Mouse (Mus musculus) heart, embryonic 13.5 days (tissue): ENCODE measurements around the gene Ndufa8. TPM values are rescaled to one million over a fixed set of nuclear protein-coding genes. Genes with fewer than 3 reads are reported as not detected.

Source experiments
- ATAC-seq: fragments of 200-750 bp; cut with Nextera tagmentation; 2 replicates; pipeline ENCODE4 v1.8.0; 2017; ENCODE audit warnings: moderate TSS enrichment; ENCODE audit not compliant: insufficient number of reproducible peaks, low FRiP score, low TSS enrichment; ENCODE audit errors: extremely low read depth
- H3K27ac ChIP-seq: fragments of 300-500 bp; sonication (generic); replicated peaks from 2 replicates; pipeline ENCODE4 v1.5.1; 2015; ENCODE audit warnings: moderate library complexity, mild to moderate bottlenecking, inconsistent platforms
- H3K27me3 ChIP-seq: fragments of 300-500 bp; sonication (generic); replicated peaks from 2 replicates; pipeline ENCODE4 v1.6.1; 2015; ENCODE audit warnings: mild to moderate bottlenecking, inconsistent platforms
- H3K36me3 ChIP-seq: fragments of 300-500 bp; sonication (generic); 2 replicates; pipeline ENCODE4 v1.6.1; 2015; ENCODE audit warnings: mild to moderate bottlenecking, inconsistent platforms
- H3K4me1 ChIP-seq: fragments of 300-500 bp; sonication (generic); 2 replicates; pipeline ENCODE4 v1.6.1; 2015; ENCODE audit warnings: inconsistent platforms
- H3K4me2 ChIP-seq: fragments of 300-500 bp; sonication (generic); 2 replicates; pipeline ENCODE4 v1.6.1; 2015; ENCODE audit warnings: inconsistent platforms, mild to moderate bottlenecking, moderate library complexity
- H3K4me3 ChIP-seq: fragments of 300-500 bp; sonication (generic); 2 replicates; pipeline ENCODE4 v1.5.1; 2015; ENCODE audit warnings: moderate library complexity, mild to moderate bottlenecking, inconsistent platforms
- H3K9ac ChIP-seq: fragments of 300-500 bp; sonication (generic); 2 replicates; pipeline ENCODE4 v1.6.1; 2015; ENCODE audit warnings: inconsistent platforms, mild to moderate bottlenecking, moderate library complexity
- H3K9me3 ChIP-seq: fragments of 300-500 bp; sonication (generic); 2 replicates; pipeline ENCODE4 v1.6.1; 2016; ENCODE audit warnings: inconsistent platforms
- WGBS: fragments of 180-500 bp; shearing (Covaris S2); methylation state at CpG from one replicate; pipeline ENCODE4 v1.1.7; 2015; ENCODE audit warnings: mixed read lengths; 5-methylcytosine and 5-hydroxymethylcytosine counted together
- polyA plus RNA-seq: library from polyadenylated mRNA; unstranded; fragments of >200 nt; fragmentation: Nextera tagmentation; extraction: Ambion mirVana; gene quantifications from 2 replicates; pipeline ENCODE4 v1.2.1, GENCODE M21; 2015

Ndufa8 gene
- polyA plus RNA-seq, 1 experiment from 2014 or later, result 363 TPM

GRCm38 (mm10) chr2:36039297-36039985, 9.8 kb downstream of the Ndufa8 start:
- WGBS, result 59% methylated on average over 7 of the region's 7 CpGs
- Histone ChIP-seq H3K4me2 (no peak overlapping the region), H3K4me3 (no peak overlapping the region), H3K36me3 (peaks cover 83% of the 10 kb centered on the region), H3K4me1 (peaks cover 33% of the 10 kb centered on the region), H3K27me3 (no peaks in the 10 kb centered on the region), H3K9me3 (no peaks in the 10 kb centered on the region), H3K9ac (no peak overlapping the region; the same call in 1 of the 2 replicates), H3K27ac (peak overlapping the region; percentile 24; the same call in 1 of the 2 replicates)
- no peak for ATAC-seq

- Histone ChIP-seq H3K9ac (no peak overlapping the region), H3K4me3 (no peak overlapping the region), H3K27me3 (no peaks in the 10 kb centered on the region), H3K4me2 (no peak overlapping the region), H3K36me3 (peaks cover 52% of the 10 kb centered on the region), H3K27ac (no peak overlapping the region), H3K4me1 (peaks cover 22% of the 10 kb centered on the region), H3K9me3 (peaks cover 7% of the 10 kb centered on the region; the same call in 1 of the 2 replicates)
- 56% methylated on average over 11 of the region's 11 CpGs for WGBS
- ATAC-seq, result no peak
Observed at GRCm38 (mm10) chr2:36035413-36036081, 13.7 kb downstream of the Ndufa8 start.

- 83% methylated on average over 7 of the region's 7 CpGs for WGBS
- Histone ChIP-seq H3K9ac (no peak overlapping the region), H3K4me1 (peaks cover 21% of the 10 kb centered on the region), H3K36me3 (peaks cover 49% of the 10 kb centered on the region), H3K27ac (no peak overlapping the region), H3K27me3 (no peaks in the 10 kb centered on the region), H3K4me3 (no peak overlapping the region), H3K9me3 (peaks cover 7% of the 10 kb centered on the region; the same call in 1 of the 2 replicates), H3K4me2 (no peak overlapping the region)
- ATAC-seq, result no peak
Observed at GRCm38 (mm10) chr2:36034898-36035297, 14.3 kb downstream of the Ndufa8 start.

- WGBS, result 66% methylated on average over 7 of the region's 7 CpGs
- no peaks in the 10 kb centered on the region for H3K27me3 ChIP-seq
- H3K9ac ChIP-seq, result no peak overlapping the region
- H3K4me2 ChIP-seq, result no peak overlapping the region
- no peak for ATAC-seq
- peaks cover 7% of the 10 kb centered on the region; the same call in 1 of the 2 replicates for H3K9me3 ChIP-seq
- 0 out of 2 replicates have a peak overlapping the region, but pooled peaks have one; percentile 20 for H3K27ac ChIP-seq
- peaks cover 11% of the 10 kb centered on the region for H3K4me1 ChIP-seq
- peaks cover 39% of the 10 kb centered on the region for H3K36me3 ChIP-seq
- no peak overlapping the region for H3K4me3 ChIP-seq
Observed at GRCm38 (mm10) chr2:36033966-36034365, 15.2 kb downstream of the Ndufa8 start.

- no peak overlapping the region for H3K4me3 ChIP-seq
- no peak overlapping the region for H3K27ac ChIP-seq
- H3K9me3 ChIP-seq, result peaks cover 7% of the 10 kb centered on the region; the same call in 1 of the 2 replicates
- 61% methylated on average over 7 of the region's 7 CpGs for WGBS
- no peak for ATAC-seq
- H3K36me3 ChIP-seq, result peaks cover 30% of the 10 kb centered on the region
- H3K4me2 ChIP-seq, result no peak overlapping the region
- H3K9ac ChIP-seq, result no peak overlapping the region
- no peaks in the 10 kb centered on the region for H3K27me3 ChIP-seq
- H3K4me1 ChIP-seq, result peaks cover 6% of the 10 kb centered on the region
Observed at GRCm38 (mm10) chr2:36032884-36033283, 16.3 kb downstream of the Ndufa8 start.

GRCm38 (mm10) chr2:36023291-36023690, 25.9 kb downstream of the Ndufa8 start:
- Histone ChIP-seq H3K9ac (no peak overlapping the region), H3K9me3 (no peaks in the 10 kb centered on the region), H3K4me3 (no peak overlapping the region), H3K36me3 (no peaks in the 10 kb centered on the region), H3K27me3 (peaks cover 22% of the 10 kb centered on the region), H3K4me2 (no peak overlapping the region), H3K4me1 (peaks cover 5% of the 10 kb centered on the region), H3K27ac (no peak overlapping the region)
- WGBS, result 33% methylated on average over 3 of the region's 3 CpGs
- no peak for ATAC-seq

GRCm38 (mm10) chr2:36021385-36022159, 27.6 kb downstream of the Ndufa8 start:
- H3K27ac ChIP-seq, result no peak overlapping the region
- 11% methylated on average over 32 of the region's 32 CpGs for WGBS
- peaks cover 22% of the 10 kb centered on the region for H3K27me3 ChIP-seq
- peak overlapping the region; percentile 47 for H3K9ac ChIP-seq
- H3K4me2 ChIP-seq, result peak overlapping the region; percentile 70
- H3K4me3 ChIP-seq, result peak overlapping the region; percentile 40
- H3K4me1 ChIP-seq, result peaks cover 5% of the 10 kb centered on the region
- no peaks in the 10 kb centered on the region for H3K9me3 ChIP-seq
- H3K36me3 ChIP-seq, result no peaks in the 10 kb centered on the region
- ATAC-seq, result no peak

- Histone ChIP-seq H3K9me3 (no peaks in the 10 kb centered on the region), H3K27ac (no peak overlapping the region), H3K27me3 (peaks cover 45% of the 10 kb centered on the region), H3K9ac (no peak overlapping the region), H3K4me2 (no peak overlapping the region), H3K4me1 (peaks cover 16% of the 10 kb centered on the region), H3K4me3 (no peak overlapping the region), H3K36me3 (no peaks in the 10 kb centered on the region)
- WGBS, result 47% methylated on average over 12 of the region's 12 CpGs
- no peak for ATAC-seq
Observed at GRCm38 (mm10) chr2:36013010-36013409, 36.2 kb downstream of the Ndufa8 start.

GRCm38 (mm10) chr2:36011331-36011825, 37.8 kb downstream of the Ndufa8 start:
- peaks cover 16% of the 10 kb centered on the region for H3K4me1 ChIP-seq
- no peak overlapping the region for H3K27ac ChIP-seq
- H3K36me3 ChIP-seq, result no peaks in the 10 kb centered on the region
- ATAC-seq, result no peak
- H3K9ac ChIP-seq, result peak overlapping the region; percentile 78
- H3K4me3 ChIP-seq, result peak overlapping the region; percentile 61
- H3K9me3 ChIP-seq, result no peaks in the 10 kb centered on the region
- under 1% methylated on average over 44 of the region's 44 CpGs for WGBS
- H3K4me2 ChIP-seq, result peak overlapping the region; percentile 92
- peaks cover 55% of the 10 kb centered on the region for H3K27me3 ChIP-seq

- 43% methylated on average over 8 of the region's 8 CpGs for WGBS
- Histone ChIP-seq H3K27me3 (peaks cover 62% of the 10 kb centered on the region), H3K4me1 (peaks cover 16% of the 10 kb centered on the region), H3K27ac (no peak overlapping the region), H3K4me3 (peak overlapping the region; percentile 61; the same call in 1 of the 2 replicates), H3K4me2 (peak overlapping the region; percentile 92), H3K36me3 (no peaks in the 10 kb centered on the region), H3K9me3 (no peaks in the 10 kb centered on the region), H3K9ac (no peak overlapping the region)
- ATAC-seq, result no peak
Observed at GRCm38 (mm10) chr2:36010579-36010978, 38.6 kb downstream of the Ndufa8 start.

- Histone ChIP-seq H3K4me2 (no peak overlapping the region), H3K27me3 (peaks cover 74% of the 10 kb centered on the region), H3K9ac (no peak overlapping the region), H3K9me3 (no peaks in the 10 kb centered on the region), H3K4me1 (peaks cover 16% of the 10 kb centered on the region), H3K27ac (no peak overlapping the region), H3K36me3 (no peaks in the 10 kb centered on the region), H3K4me3 (no peak overlapping the region)
- ATAC-seq, result no peak
- WGBS, result 21% methylated on average over 4 of the region's 4 CpGs
Observed at GRCm38 (mm10) chr2:36009386-36009785, 39.8 kb downstream of the Ndufa8 start.
